Mouse (Mus musculus) heart, postnatal 10 days (tissue): ENCODE measurements around the gene Ptgdr2. TPM values are rescaled to one million over a fixed set of nuclear protein-coding genes. Genes with fewer than 3 reads are reported as not detected.

Source experiments
- DNase-seq, 2 experiments: peaks; one replicate each; pipeline ENCODE4 v3.0.0; 2021
- intact Hi-C: fragments of 180-260 bp; cut with DNase I; formaldehyde crosslinking; loops from one replicate; pipeline ENCODE4 v1.15.1; 2025
- total RNA-seq, 2 experiments: library from RNA; stranded (reverse); gene quantifications; 2 replicates each; pipeline ENCODE4 v1.2.3; 2021

Ptgdr2 gene
- under 1 TPM; 0.15 to 0.22 TPM for total RNA-seq

GRCm38 (mm10) chr19:10937110-10937563 lies at the start of gene Ptgdr2:
Gene Ptgdr2 (plus strand): TSS chr19:10937160.
- intact Hi-C loops, result no loop called here
- no peak for DNase-seq

- DNase-seq, result no peak
- intact Hi-C loops, result no loop called here
Measured at GRCm38 (mm10) chr19:10892201-10892600, 44.8 kb upstream of the Ptgdr2 start.

GRCm38 (mm10) chr19:10895016-10895528 lies 41.9 kb upstream of the Ptgdr2 start, which contains the start of gene Prpf19:
Gene Prpf19 (plus strand): TSS chr19:10895231.
- DNase-seq, result peak; percentile 99
- intact Hi-C loops, result no loop called here

- intact Hi-C loops, result no loop called here
- DNase-seq, result no peak
Measured at GRCm38 (mm10) chr19:10895708-10896107, 41.3 kb upstream of the Ptgdr2 start.

- peak; percentile 28 to 31 for DNase-seq
- intact Hi-C loops, result no loop called here
Measured at GRCm38 (mm10) chr19:10896849-10897248, 40.1 kb upstream of the Ptgdr2 start.

GRCm38 (mm10) chr19:10897491-10897890 lies 39.5 kb upstream of the Ptgdr2 start:
- intact Hi-C loops, result no loop called here
- no peak for DNase-seq

GRCm38 (mm10) chr19:10900315-10900714 lies 36.6 kb upstream of the Ptgdr2 start:
- DNase-seq, result peak; percentile 81 to 82
- intact Hi-C loops, result no loop called here

GRCm38 (mm10) chr19:10901046-10901445 lies 35.9 kb upstream of the Ptgdr2 start:
- intact Hi-C loops, result no loop called here
- DNase-seq, result no peak

GRCm38 (mm10) chr19:10904512-10904911 lies 32.4 kb upstream of the Ptgdr2 start:
- intact Hi-C loops, result no loop called here
- no peak for DNase-seq

GRCm38 (mm10) chr19:10904927-10905727 lies 31.8 kb upstream of the Ptgdr2 start:
- intact Hi-C loops, result no loop called here
- DNase-seq, result peak; percentile 78 to 82

- no peak for DNase-seq
- intact Hi-C loops, result no loop called here
Measured at GRCm38 (mm10) chr19:10905728-10906000, 31.3 kb upstream of the Ptgdr2 start.

GRCm38 (mm10) chr19:10907891-10908290 lies 29.1 kb upstream of the Ptgdr2 start:
- intact Hi-C loops, result loop anchor here (2.0 kb wide), 1 partner anchor 51 kb away; no protein-coding TSS in a partner anchor
- peak; percentile 70 to 83 for DNase-seq

- intact Hi-C loops, result loop anchor here (2.0 kb wide), 1 partner anchor 50 kb away; no protein-coding TSS in a partner anchor
- DNase-seq, result peak in 1 of 2 experiments; percentile 53
Measured at GRCm38 (mm10) chr19:10909087-10909721, 27.8 kb upstream of the Ptgdr2 start.

- peak in 1 of 2 experiments; percentile 50 for DNase-seq
- intact Hi-C loops, result no loop called here
Measured at GRCm38 (mm10) chr19:10914291-10914690, 22.7 kb upstream of the Ptgdr2 start.

- intact Hi-C loops, result no loop called here
- no peak for DNase-seq
Measured at GRCm38 (mm10) chr19:10914870-10915269, 22.1 kb upstream of the Ptgdr2 start.

GRCm38 (mm10) chr19:10916506-10916905 lies 20.5 kb upstream of the Ptgdr2 start:
- no peak for DNase-seq
- intact Hi-C loops, result no loop called here

- no peak for DNase-seq
- intact Hi-C loops, result no loop called here
Measured at GRCm38 (mm10) chr19:10918321-10918991, 18.5 kb upstream of the Ptgdr2 start.

- DNase-seq, result no peak
- intact Hi-C loops, result no loop called here
Measured at GRCm38 (mm10) chr19:10920532-10920931, 16.4 kb upstream of the Ptgdr2 start, which contains the start of gene Zp1. Gene Zp1 (minus strand): TSS chr19:10920632.

- no peak for DNase-seq
- intact Hi-C loops, result no loop called here
Measured at GRCm38 (mm10) chr19:10921058-10921457, 15.9 kb upstream of the Ptgdr2 start.

GRCm38 (mm10) chr19:10924220-10924619 lies 12.7 kb upstream of the Ptgdr2 start:
- intact Hi-C loops, result no loop called here
- no peak for DNase-seq

- DNase-seq, result no peak
- intact Hi-C loops, result no loop called here
Measured at GRCm38 (mm10) chr19:10926123-10926621, 10.8 kb upstream of the Ptgdr2 start.
